ENCODE assay signal across 11 mouse cellular contexts in the genomic region with DNA sequence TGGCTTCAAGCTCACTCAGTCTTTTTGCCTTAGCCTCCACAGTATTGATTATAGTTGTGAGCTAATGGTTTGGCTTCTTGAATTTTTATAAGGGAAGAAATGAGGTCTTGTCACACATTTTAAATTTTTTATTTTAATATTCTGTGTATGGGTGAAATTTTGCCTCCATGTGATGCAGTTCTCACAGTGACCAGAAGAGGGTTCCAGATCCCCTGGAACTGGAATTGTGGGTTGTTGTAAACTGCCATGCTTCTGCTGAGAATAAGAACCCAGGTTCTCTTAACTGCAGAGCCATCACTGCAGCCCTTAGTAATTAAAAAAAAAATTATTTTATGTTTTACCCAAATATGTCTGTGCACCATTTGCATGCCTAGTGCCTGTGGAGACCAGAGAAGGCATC. TPM values are rescaled to one million over a fixed set of nuclear protein-coding genes. Genes with fewer than 3 reads are reported as not detected.
DNase-seq lines count a peak whose midpoint lies in the region; ATAC-seq and TF ChIP-seq lines count a peak whose summit lies in the region.
"Had no signal": no experiment of that assay in that cellular context is flagged by ENCODE, and none has a peak within 500 bp of the region (broad histone marks: within the 10 kb centered on the region; RNA-seq: fewer than 3 reads in every experiment).

No protein-coding gene starts in this region.

- intact Hi-C loops in gastrocnemius, postnatal 14 days (cut with DNase I; ENCODE audit: low total_unique reads) = no loop called here

- TF ChIP-seq POLR2A in lung, adult 2 months (IDR thresholded peaks at IDR 0.05; ENCODE audit: borderline replicate concordance, extremely low read depth, low read depth, low read length) = no peak

- no peak overlapping the region for H3K27ac ChIP-seq in forebrain, postnatal 0 days (ENCODE audit: low read depth, low read length)
- no peak overlapping the region for H3K27ac ChIP-seq in forebrain, embryonic 14.5 days (ENCODE audit: low read depth, low read length)
- no peak overlapping the region for H3K27ac ChIP-seq in stomach, postnatal 0 days (replicated peaks)
- H3K27ac ChIP-seq: forebrain, embryonic 10.5 days; heart, embryonic 15.5 days had no signal

- TF ChIP-seq CTCF in forebrain, postnatal 0 days (IDR thresholded peaks at IDR 0.05; ENCODE audit: low read depth) = peak; percentile 50
- TF ChIP-seq CTCF in lung, adult 2 months (IDR thresholded peaks at IDR 0.05; ENCODE audit: insufficient read depth, low read length) = 0 out of 2 replicates have a peak, but pooled peaks have one; percentile 2
- peak; percentile 73 for TF ChIP-seq CTCF in stomach, postnatal 0 days (IDR thresholded peaks at IDR 0.05; ENCODE audit: low read depth)

- H3K4me1 ChIP-seq in forebrain, postnatal 0 days (ENCODE audit: insufficient read depth) = no peaks in the 10 kb centered on the region
- H3K4me1 ChIP-seq in forebrain, embryonic 14.5 days (ENCODE audit: control insufficient read depth, insufficient read depth, low read length) = no peaks in the 10 kb centered on the region
- no peaks in the 10 kb centered on the region for H3K4me1 ChIP-seq in lung, adult 2 months (ENCODE audit: control insufficient read depth, insufficient read depth, low read length)
- H3K4me1 ChIP-seq in stomach, postnatal 0 days (replicated peaks; ENCODE audit: control insufficient read depth, insufficient read depth) = no peaks in the 10 kb centered on the region
- H3K4me1 ChIP-seq: forebrain, embryonic 10.5 days; heart, embryonic 15.5 days had no signal

- H3K4me2 ChIP-seq in forebrain, postnatal 0 days (ENCODE audit: low read depth) = no peak overlapping the region
- H3K4me2 ChIP-seq in forebrain, embryonic 14.5 days (ENCODE audit: low read length) = no peak overlapping the region
- H3K4me2 ChIP-seq in stomach, postnatal 0 days (replicated peaks; ENCODE audit: low read depth) = no peak overlapping the region
- H3K4me2 ChIP-seq: heart, embryonic 15.5 days had no signal

- H3K9me3 ChIP-seq in forebrain, postnatal 0 days (ENCODE audit: low read length) = no peaks in the 10 kb centered on the region
- H3K9me3 ChIP-seq in forebrain, embryonic 14.5 days (replicated peaks; ENCODE audit: control insufficient read depth, low read length) = no peaks in the 10 kb centered on the region
- H3K9me3 ChIP-seq in stomach, postnatal 0 days (ENCODE audit: control insufficient read depth, low read length) = no peaks in the 10 kb centered on the region
- H3K9me3 ChIP-seq: forebrain, embryonic 10.5 days; heart, embryonic 15.5 days had no signal

- H3K9ac ChIP-seq in forebrain, postnatal 0 days = no peak overlapping the region
- no peak overlapping the region for H3K9ac ChIP-seq in forebrain, embryonic 14.5 days (ENCODE audit: low read length)
- H3K9ac ChIP-seq in stomach, postnatal 0 days (ENCODE audit: low read length) = no peak overlapping the region
- H3K9ac ChIP-seq: heart, embryonic 15.5 days had no signal

- ATAC-seq in forebrain, postnatal 0 days = no peak
- ATAC-seq in forebrain, embryonic 14.5 days = no peak
- ATAC-seq in common myeloid progenitor, adult 5-6 weeks (replicated peaks; ENCODE audit: low read depth, poor library complexity, severe bottlenecking) = peak; percentile 52; the same call in 1 of the 2 replicates
- no peak for ATAC-seq in stomach, postnatal 0 days (ENCODE audit: low FRiP score, low TSS enrichment)

- H3K4me3 ChIP-seq in forebrain, postnatal 0 days (ENCODE audit: low read depth, low read length) = no peak overlapping the region
- no peak overlapping the region for H3K4me3 ChIP-seq in forebrain, embryonic 14.5 days (ENCODE audit: low read depth, low read length)
- H3K4me3 ChIP-seq in lung, adult 2 months (replicated peaks; ENCODE audit: extremely low read depth, low read depth, low read length) = no peak overlapping the region
- no peak overlapping the region for H3K4me3 ChIP-seq in stomach, postnatal 0 days (ENCODE audit: low read depth, low read length)
- H3K4me3 ChIP-seq: forebrain, embryonic 10.5 days; heart, embryonic 15.5 days had no signal

- no peak for TF ChIP-seq EP300 in stomach, postnatal 0 days (optimal IDR thresholded peaks at IDR 0.05)

- no peak for DNase-seq in forebrain, postnatal 0 days
- no peak for DNase-seq in forebrain, embryonic 14.5 days (ENCODE audit: low spot score)
- no peak for DNase-seq in lung, adult 2 months
- DNase-seq in lung, postnatal 4 days = no peak
- DNase-seq in stomach, postnatal 0 days (ENCODE audit: low spot score) = no peak
- DNase-seq in gastrocnemius, postnatal 14 days = no peak
- DNase-seq in frontal cortex, postnatal 25 days (ENCODE audit: low spot score in 2 of 2) = no peak
- DNase-seq: cerebellum, adult 8-10 months had no signal

- no peaks in the 10 kb centered on the region for H3K27me3 ChIP-seq in forebrain, postnatal 0 days (ENCODE audit: insufficient read depth, low read length)
- no peaks in the 10 kb centered on the region for H3K27me3 ChIP-seq in forebrain, embryonic 14.5 days (replicated peaks; ENCODE audit: control insufficient read depth, insufficient read depth, low read length)
- H3K27me3 ChIP-seq in stomach, postnatal 0 days (ENCODE audit: control insufficient read depth, insufficient read depth, low read length) = no peaks in the 10 kb centered on the region
- H3K27me3 ChIP-seq: heart, embryonic 15.5 days had no signal

- H3K36me3 ChIP-seq in forebrain, postnatal 0 days (ENCODE audit: insufficient read depth) = no peaks in the 10 kb centered on the region
- H3K36me3 ChIP-seq in forebrain, embryonic 14.5 days (ENCODE audit: control insufficient read depth, insufficient read depth, low read length) = no peaks in the 10 kb centered on the region
- no peaks in the 10 kb centered on the region for H3K36me3 ChIP-seq in stomach, postnatal 0 days (ENCODE audit: control insufficient read depth, insufficient read depth, low read length)
- H3K36me3 ChIP-seq: forebrain, embryonic 10.5 days; heart, embryonic 15.5 days had no signal

RNA-seq across cellular contexts. Expression of a gene that starts 31.7 kb away (rescaled TPM):
- total RNA-seq in forebrain, postnatal 0 days (2014; rRNA removed) = 847 and 1,128 TPM in 2 replicates
- polyA plus RNA-seq in forebrain, postnatal 0 days (2015; fragmentation: Nextera tagmentation; extraction: Ambion mirVana) = 599 and 871 TPM in 2 replicates
- polyA plus RNA-seq in forebrain, embryonic 14.5 days (2014; fragmentation: Nextera tagmentation; extraction: Ambion mirVana) = 669 and 929 TPM in 2 replicates
- polyA plus RNA-seq in lung, adult 2 months (2012; rRNA removed) = 68.8 and 118 TPM in 2 replicates
- 1,324 and 1,346 TPM in 2 replicates for total RNA-seq in common myeloid progenitor, adult 5-6 weeks (2017)
- polyA plus RNA-seq in stomach, postnatal 0 days (2015; fragmentation: Nextera tagmentation; extraction: Ambion mirVana) = 1,012 and 1,015 TPM in 2 replicates
- total RNA-seq in gastrocnemius, postnatal 14 days (2021) = 100 to 1,000 TPM; 559 to 594 TPM

RNA-seq across cellular contexts. Expression of a gene that starts 31.9 kb away (rescaled TPM):
- not detected in 2 replicates for total RNA-seq in forebrain, postnatal 0 days (2014; rRNA removed)
- polyA plus RNA-seq in forebrain, postnatal 0 days (2015; fragmentation: Nextera tagmentation; extraction: Ambion mirVana) = 0.16 TPM in 1 of 2 replicates, not detected in the other
- 0.10 TPM in 1 of 2 replicates, not detected in the other for polyA plus RNA-seq in forebrain, embryonic 14.5 days (2014; fragmentation: Nextera tagmentation; extraction: Ambion mirVana)
- not detected in 2 replicates for polyA plus RNA-seq in lung, adult 2 months (2012; rRNA removed)
- total RNA-seq in common myeloid progenitor, adult 5-6 weeks (2017) = 0.37 TPM in 1 of 2 replicates, not detected in the other
- 0.07 TPM in 1 of 2 replicates, not detected in the other for polyA plus RNA-seq in stomach, postnatal 0 days (2015; fragmentation: Nextera tagmentation; extraction: Ambion mirVana)
- total RNA-seq in gastrocnemius, postnatal 14 days (2021) = not detected

RNA-seq across cellular contexts. Expression of a gene that starts 53.4 kb away (rescaled TPM):
- total RNA-seq in forebrain, postnatal 0 days (2014; rRNA removed) = 32.4 and 43.9 TPM in 2 replicates
- polyA plus RNA-seq in forebrain, postnatal 0 days (2015; fragmentation: Nextera tagmentation; extraction: Ambion mirVana) = 23.0 and 35.5 TPM in 2 replicates
- 34.0 and 37.6 TPM in 2 replicates for polyA plus RNA-seq in forebrain, embryonic 14.5 days (2014; fragmentation: Nextera tagmentation; extraction: Ambion mirVana)
- 5.5 and 8.2 TPM in 2 replicates for polyA plus RNA-seq in lung, adult 2 months (2012; rRNA removed)
- 76.5 and 76.8 TPM in 2 replicates for total RNA-seq in common myeloid progenitor, adult 5-6 weeks (2017)
- 20.3 and 24.9 TPM in 2 replicates for polyA plus RNA-seq in stomach, postnatal 0 days (2015; fragmentation: Nextera tagmentation; extraction: Ambion mirVana)
- 10 to 100 TPM; 22.1 to 29.4 TPM for total RNA-seq in gastrocnemius, postnatal 14 days (2021)

Comparison
In these comparisons a context has a peak if more than half of its experiments do, and no peak if none do; other contexts are left out.
1. CTCF ChIP-seq: peak in every context shown above with its lines; median percentile 73 in stomach, postnatal 0 days; 50 in forebrain, postnatal 0 days; 2 in lung, adult 2 months.